Mouse (Mus musculus) left cerebral cortex, adult 6 months (tissue): ENCODE data around the gene Klk1. TPM values are rescaled to one million over a fixed set of nuclear protein-coding genes. Genes with fewer than 3 reads are reported as not detected.

Source experiments
- long read RNA-seq, 2 experiments: library from polyadenylated mRNA; unstranded; transcript quantifications; one replicate each; pipeline ENCODE4 v2.0.0; 2019 to 2020
- polyA plus RNA-seq: library from polyadenylated mRNA; unstranded; fragments of <200 nt; fragmentation: Nextera tagmentation; gene quantifications from 2 replicates; pipeline ENCODE4 v1.2.3, GENCODE M21; 2021

Gene Klk1
- polyA plus RNA-seq = not detected in 2 replicates
- long read RNA-seq, experiment 1 = 0 reads
- long read RNA-seq, experiment 2 = 0 reads

GRCm38 (mm10) chr7:44225076-44225475 lies at the start of gene Klk1:
Klk1 (plus strand) TSS chr7:44225360.

GRCm38 (mm10) chr7:44187936-44188335 lies 37.2 kb upstream of the Klk1 start, which contains the start of gene Klk1b24:
Klk1b24 (plus strand) TSS chr7:44188236.

GRCm38 (mm10) chr7:44197891-44198290 lies 27.3 kb upstream of the Klk1 start, which contains the start of gene Klk1b3:
Klk1b3 (plus strand) TSS chr7:44198191.

GRCm38 (mm10) chr7:44207135-44207534 lies 18.0 kb upstream of the Klk1 start, which contains the start of gene Klk1b4:
Klk1b4 (plus strand) TSS chr7:44207435.

GRCm38 (mm10) chr7:44215645-44216044 lies 9.5 kb upstream of the Klk1 start, which contains the start of gene Klk1b5:
Klk1b5 (plus strand) TSS chr7:44215945.

GRCm38 (mm10) chr7:44235909-44236308 lies 10.7 kb downstream of the Klk1 start, which contains the start of gene Gm36864:
Gm36864 (plus strand) TSS chr7:44236177.

GRCm38 (mm10) chr7:44246055-44246983 lies 21.2 kb downstream of the Klk1 start, which contains the start of the genes 1700028J19Rik and 2410002F23Rik:
1700028J19Rik (minus strand) TSS chr7:44246695.
2410002F23Rik (plus strand) TSS chr7:44246722.

GRCm38 (mm10) chr7:44257278-44257677 lies 32.1 kb downstream of the Klk1 start, which contains the start of gene Acp4:
Acp4 (minus strand) TSS chr7:44257378.

GRCm38 (mm10) chr7:44261147-44261546 lies 36.0 kb downstream of the Klk1 start, which contains the start of gene Gm15517:
Gm15517 (plus strand) TSS chr7:44261447.

Other genes starting within 250 kb of the Klk1 start
- gene Klk1b9, start 249.3 kb upstream of the Klk1 start, polyA plus RNA-seq = not detected in 2 replicates
- not detected in 2 replicates for gene Klk1b11, start 229.5 kb upstream of the Klk1 start, polyA plus RNA-seq
- gene Klk1b26, start 213.2 kb upstream of the Klk1 start, polyA plus RNA-seq = not detected in 2 replicates
- gene Klk1b27, start 173.1 kb upstream of the Klk1 start, polyA plus RNA-seq = not detected in 2 replicates
- gene Klk1b21, start 123.0 kb upstream of the Klk1 start, polyA plus RNA-seq = not detected in 2 replicates
- gene Klk1b22, start 112.7 kb upstream of the Klk1 start, polyA plus RNA-seq = not detected in 2 replicates
- gene Klk1b16, start 88.6 kb upstream of the Klk1 start, polyA plus RNA-seq = not detected in 2 replicates
- gene Klk1b24, start 37.1 kb upstream of the Klk1 start, polyA plus RNA-seq = not detected in 2 replicates
- not detected in 2 replicates for gene Klk1b3, start 27.2 kb upstream of the Klk1 start, polyA plus RNA-seq
- not detected in 2 replicates for gene Klk1b4, start 17.9 kb upstream of the Klk1 start, polyA plus RNA-seq
- not detected in 2 replicates for gene Klk1b5, start 9.4 kb upstream of the Klk1 start, polyA plus RNA-seq
- not detected in 2 replicates for gene Gm36864, start 10.8 kb downstream of the Klk1 start, polyA plus RNA-seq
- 2.1 TPM in 2 replicates for gene 1700028J19Rik, start 21.3 kb downstream of the Klk1 start, polyA plus RNA-seq
- gene 2410002F23Rik, start 21.4 kb downstream of the Klk1 start, polyA plus RNA-seq = 86.1 and 106 TPM in 2 replicates
- gene Acp4, start 32.0 kb downstream of the Klk1 start, polyA plus RNA-seq = not detected in 2 replicates
- not detected in 2 replicates for gene Gm15517, start 36.1 kb downstream of the Klk1 start, polyA plus RNA-seq
- gene Clec11a, start 81.5 kb downstream of the Klk1 start, polyA plus RNA-seq = 3.2 and 3.9 TPM in 2 replicates
- 86.1 and 191 TPM in 2 replicates for gene Shank1, start 84.9 kb downstream of the Klk1 start, polyA plus RNA-seq
- gene Syt3, start 158.7 kb downstream of the Klk1 start, polyA plus RNA-seq = 35.1 and 37.3 TPM in 2 replicates
- 1.7 TPM in 2 replicates for gene 1700008O03Rik, start 160.5 kb downstream of the Klk1 start, polyA plus RNA-seq
- gene Lrrc4b, start 203.7 kb downstream of the Klk1 start, polyA plus RNA-seq = 6.2 and 11.6 TPM in 2 replicates
- gene Aspdh, start 240.0 kb downstream of the Klk1 start, polyA plus RNA-seq = 0.58 and 0.73 TPM in 2 replicates
- gene Josd2, start 242.6 kb downstream of the Klk1 start, polyA plus RNA-seq = 104 and 106 TPM in 2 replicates